Mouse (Mus musculus) macrophage (primary cell): ENCODE data around the gene Fzd2. TPM values are rescaled to one million over a fixed set of nuclear protein-coding genes. Genes with fewer than 3 reads are reported as not detected.
"Not testable (repeated sequence)": the region's sequence is repeated elsewhere in the genome, so short reads cannot be mapped to it uniquely, and the experiment has no call there.

Source experiments
- H3K27ac ChIP-seq: fragments of 350-480 bp; formaldehyde crosslinking; 2 replicates; pipeline ENCODE4 v1.9.0; 2021
- H3K36me3 ChIP-seq: fragments of 350-480 bp; formaldehyde crosslinking; 2 replicates; pipeline ENCODE4 v1.9.0; 2021; ENCODE audit errors: inconsistent target
- H3K4me3 ChIP-seq: fragments of 350-480 bp; formaldehyde crosslinking; 2 replicates; pipeline ENCODE4 v1.9.0; 2021; ENCODE audit errors: inconsistent target
- H3K79me2 ChIP-seq: fragments of 350-480 bp; formaldehyde crosslinking; 2 replicates; pipeline ENCODE4 v1.9.0; 2021; ENCODE audit errors: inconsistent target
- WGBS: methylation state at CpG from one replicate; pipeline ENCODE4 v1.1.7; 2026; ENCODE audit warnings: inconsistent platforms; ENCODE audit not compliant: missing documents; 5-methylcytosine and 5-hydroxymethylcytosine counted together
- polyA plus RNA-seq: library from polyadenylated mRNA; stranded (reverse); fragments of 250-400 nt; gene quantifications from 3 replicates; pipeline ENCODE4 v1.2.4, GENCODE M21; 2018; ENCODE audit warnings: inconsistent platforms

Gene Fzd2
- polyA plus RNA-seq, 1 experiment from 2014 or later = not detected

- 16% methylated on average over 11 of the region's 13 CpGs for WGBS
- Histone ChIP-seq H3K36me3 (no peaks in the 10 kb centered on the region), H3K27ac (no peak overlapping the region), H3K4me3 (peak overlapping the region; percentile 23), H3K79me2 (no peaks in the 10 kb centered on the region)
Measured at GRCm38 (mm10) chr11:102602816-102603495, 1.2 kb upstream of the Fzd2 start.

- Histone ChIP-seq H3K27ac (no peak overlapping the region), H3K36me3 (no peaks in the 10 kb centered on the region), H3K79me2 (no peaks in the 10 kb centered on the region), H3K4me3 (peak overlapping the region; percentile 23)
- WGBS = 1% methylated on average over 10 of the region's 10 CpGs
Measured at GRCm38 (mm10) chr11:102603496-102603850, 723 bp upstream of the Fzd2 start.

- WGBS = 2% methylated on average over 74 of the region's 74 CpGs
- Histone ChIP-seq H3K36me3 (no peaks in the 10 kb centered on the region), H3K4me3 (no peak overlapping the region), H3K79me2 (no peaks in the 10 kb centered on the region), H3K27ac (no peak overlapping the region)
Measured at GRCm38 (mm10) chr11:102604777-102605552, 769 bp downstream of the Fzd2 start.

- H3K36me3 ChIP-seq = no peaks in the 10 kb centered on the region
- no peak overlapping the region for H3K27ac ChIP-seq
- no peak overlapping the region for H3K4me3 ChIP-seq
- 9% methylated on average over 59 of the region's 62 CpGs for WGBS
- H3K79me2 ChIP-seq = no peaks in the 10 kb centered on the region
Measured at GRCm38 (mm10) chr11:102605553-102606416, 1.6 kb downstream of the Fzd2 start.

- no peaks in the 10 kb centered on the region for H3K36me3 ChIP-seq
- H3K4me3 ChIP-seq = no peak overlapping the region
- 42% methylated on average over 12 of the region's 12 CpGs for WGBS
- H3K79me2 ChIP-seq = no peaks in the 10 kb centered on the region
- no peak overlapping the region for H3K27ac ChIP-seq
Measured at GRCm38 (mm10) chr11:102606751-102607171, 2.6 kb downstream of the Fzd2 start.

- not testable (repeated sequence) for H3K79me2 ChIP-seq, H3K27ac ChIP-seq, H3K4me3 ChIP-seq, H3K36me3 ChIP-seq
- WGBS = 47% methylated on average over 11 of the region's 12 CpGs
Measured at GRCm38 (mm10) chr11:102607201-102607600, 3.0 kb downstream of the Fzd2 start.

GRCm38 (mm10) chr11:102607686-102608548 is 3.7 kb downstream of the Fzd2 start:
- H3K79me2 ChIP-seq = no peaks in the 10 kb centered on the region
- H3K4me3 ChIP-seq = no peak overlapping the region
- H3K27ac ChIP-seq = no peak overlapping the region
- 93% methylated on average over 9 of the region's 10 CpGs for WGBS
- H3K36me3 ChIP-seq = no peaks in the 10 kb centered on the region

GRCm38 (mm10) chr11:102608691-102609090 is 4.5 kb downstream of the Fzd2 start:
- no peaks in the 10 kb centered on the region for H3K79me2 ChIP-seq
- 86% methylated on average over 4 of the region's 4 CpGs for WGBS
- no peak overlapping the region for H3K4me3 ChIP-seq
- no peak overlapping the region for H3K27ac ChIP-seq
- H3K36me3 ChIP-seq = no peaks in the 10 kb centered on the region

GRCm38 (mm10) chr11:102609483-102609882 is 5.3 kb downstream of the Fzd2 start:
- Histone ChIP-seq H3K4me3 (no peak overlapping the region), H3K79me2 (no peaks in the 10 kb centered on the region), H3K27ac (no peak overlapping the region), H3K36me3 (no peaks in the 10 kb centered on the region)
- 97% methylated on average over 8 of the region's 8 CpGs for WGBS

- Histone ChIP-seq H3K27ac (no peak overlapping the region), H3K79me2 (no peaks in the 10 kb centered on the region), H3K36me3 (no peaks in the 10 kb centered on the region), H3K4me3 (no peak overlapping the region)
- WGBS = 78% methylated on average over 4 of the region's 4 CpGs
Measured at GRCm38 (mm10) chr11:102610260-102610659, 6.1 kb downstream of the Fzd2 start.

- Histone ChIP-seq H3K27ac (no peak overlapping the region), H3K79me2 (no peaks in the 10 kb centered on the region), H3K36me3 (no peaks in the 10 kb centered on the region), H3K4me3 (no peak overlapping the region)
- WGBS = 77% methylated on average over 9 of the region's 9 CpGs
Measured at GRCm38 (mm10) chr11:102610675-102611316, 6.6 kb downstream of the Fzd2 start.

GRCm38 (mm10) chr11:102611317-102611705 is 7.1 kb downstream of the Fzd2 start:
- H3K27ac ChIP-seq = no peak overlapping the region
- H3K36me3 ChIP-seq = no peaks in the 10 kb centered on the region
- no peaks in the 10 kb centered on the region for H3K79me2 ChIP-seq
- no peak overlapping the region for H3K4me3 ChIP-seq
- WGBS = 20% methylated on average over 6 of the region's 6 CpGs

- Histone ChIP-seq H3K36me3 (no peaks in the 10 kb centered on the region), H3K4me3 (no peak overlapping the region), H3K27ac (no peak overlapping the region), H3K79me2 (no peaks in the 10 kb centered on the region)
- 69% methylated on average over 2 of the region's 2 CpGs for WGBS
Measured at GRCm38 (mm10) chr11:102619449-102619848, 15.3 kb downstream of the Fzd2 start.
